ENCODE assay signal across 8 mouse cellular contexts in the genomic region with DNA sequence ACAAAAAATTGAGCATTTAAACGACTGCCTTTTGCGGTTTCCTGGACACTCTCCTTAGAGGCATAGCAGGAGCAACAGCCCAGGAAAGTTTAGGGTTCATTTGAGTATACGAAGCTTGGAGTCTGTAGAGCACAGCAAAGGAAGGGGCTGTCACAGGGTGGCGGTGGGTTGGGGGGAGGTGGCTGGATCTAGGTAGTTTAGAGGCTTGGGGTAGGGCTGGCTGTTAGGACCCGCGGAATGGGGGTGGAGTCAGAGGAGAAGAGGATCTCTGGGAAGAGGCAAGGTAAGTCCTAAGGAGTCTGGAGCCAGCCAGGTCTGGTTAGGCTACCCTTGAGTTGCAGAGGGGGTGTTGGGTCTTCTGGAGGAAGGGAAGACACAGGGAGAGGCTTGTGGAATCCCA.
DNase-seq lines count a peak whose midpoint lies in the region; ATAC-seq lines count a peak whose summit lies in the region.

No protein-coding gene starts in this region.

- intact Hi-C loops in heart, postnatal 25 days (cut with DNase I), result no loop called here
- intact Hi-C loops in left cerebral cortex, postnatal 10 days (cut with DNase I), result no loop called here

- ATAC-seq in heart, embryonic 12.5 days (ENCODE audit: insufficient number of reproducible peaks, low FRiP score), result no peak
- ATAC-seq in forebrain, embryonic 14.5 days, result no peak
- no peak for ATAC-seq in liver, embryonic 15.5 days (ENCODE audit: insufficient read depth)

- H3K36me3 ChIP-seq in heart, embryonic 12.5 days, result no peaks in the 10 kb centered on the region
- H3K36me3 ChIP-seq in forebrain, embryonic 14.5 days (ENCODE audit: control insufficient read depth, insufficient read depth, low read length), result no peaks in the 10 kb centered on the region
- H3K36me3 ChIP-seq in liver, embryonic 15.5 days (replicated peaks), result no peaks in the 10 kb centered on the region

- no peak for DNase-seq in heart, postnatal 25 days (ENCODE audit: low spot score)
- DNase-seq in ES-CJ7 (ENCODE audit: low read depth, low spot score), result peak; percentile 10
- DNase-seq in forebrain, embryonic 14.5 days (ENCODE audit: low spot score), result no peak
- no peak for DNase-seq in left cerebral cortex, postnatal 10 days (ENCODE audit: extremely low spot score in 1 of 2, low spot score in 2 of 2)
- DNase-seq in frontal cortex, postnatal 14 days (ENCODE audit: low spot score in 2 of 2), result no peak
- no peak for DNase-seq in gastrocnemius, postnatal 25 days

- no peaks in the 10 kb centered on the region for H3K27me3 ChIP-seq in heart, embryonic 12.5 days (replicated peaks)
- no peaks in the 10 kb centered on the region for H3K27me3 ChIP-seq in forebrain, embryonic 14.5 days (replicated peaks; ENCODE audit: control insufficient read depth, insufficient read depth, low read length)
- H3K27me3 ChIP-seq in liver, embryonic 15.5 days, result no peaks in the 10 kb centered on the region

- no peak overlapping the region for H3K9ac ChIP-seq in heart, embryonic 12.5 days
- no peak overlapping the region for H3K9ac ChIP-seq in forebrain, embryonic 14.5 days (ENCODE audit: low read length)
- no peak overlapping the region for H3K9ac ChIP-seq in liver, embryonic 15.5 days

- H3K4me2 ChIP-seq in heart, embryonic 12.5 days, result peak overlapping the region; percentile 59
- H3K4me2 ChIP-seq in forebrain, embryonic 14.5 days (ENCODE audit: low read length), result peak overlapping the region; percentile 41
- H3K4me2 ChIP-seq in liver, embryonic 15.5 days, result peak overlapping the region; percentile 33

- no peaks in the 10 kb centered on the region for H3K9me3 ChIP-seq in heart, embryonic 12.5 days (replicated peaks)
- no peaks in the 10 kb centered on the region for H3K9me3 ChIP-seq in forebrain, embryonic 14.5 days (replicated peaks; ENCODE audit: control insufficient read depth, low read length)
- no peaks in the 10 kb centered on the region for H3K9me3 ChIP-seq in liver, embryonic 15.5 days (replicated peaks)

- H3K27ac ChIP-seq in heart, embryonic 12.5 days (ENCODE audit: poor library complexity, severe bottlenecking), result no peak overlapping the region
- H3K27ac ChIP-seq in forebrain, embryonic 14.5 days (ENCODE audit: low read depth, low read length), result no peak overlapping the region
- H3K27ac ChIP-seq in liver, embryonic 15.5 days (replicated peaks), result no peak overlapping the region

- peak overlapping the region; percentile 28 for H3K4me3 ChIP-seq in heart, embryonic 12.5 days
- H3K4me3 ChIP-seq in forebrain, embryonic 14.5 days (ENCODE audit: low read depth, low read length), result no peak overlapping the region
- H3K4me3 ChIP-seq in liver, embryonic 15.5 days (replicated peaks), result no peak overlapping the region

- peaks cover 16% of the 10 kb centered on the region for H3K4me1 ChIP-seq in heart, embryonic 12.5 days (replicated peaks)
- H3K4me1 ChIP-seq in forebrain, embryonic 14.5 days (ENCODE audit: control insufficient read depth, insufficient read depth, low read length), result peaks cover 8% of the 10 kb centered on the region
- peaks cover 8% of the 10 kb centered on the region for H3K4me1 ChIP-seq in liver, embryonic 15.5 days (replicated peaks)

- 47% methylated on average over 6 of the region's 6 CpGs for WGBS in heart, embryonic 12.5 days
- WGBS in forebrain, embryonic 14.5 days, result 62% methylated on average over 6 of the region's 6 CpGs
- WGBS in liver, embryonic 15.5 days (ENCODE audit: insufficient replicate concordance), result 24% methylated on average over 6 of the region's 6 CpGs
